Mouse (Mus musculus): ENCODE results near the gene Ddx5. TPM values are rescaled to one million over a fixed set of nuclear protein-coding genes. Genes with fewer than 3 reads are reported as not detected.

The Ddx5 gene
- 1,000 to 10,000 TPM; 1,273 to 1,361 TPM for total RNA-seq (2023)

DNA sequence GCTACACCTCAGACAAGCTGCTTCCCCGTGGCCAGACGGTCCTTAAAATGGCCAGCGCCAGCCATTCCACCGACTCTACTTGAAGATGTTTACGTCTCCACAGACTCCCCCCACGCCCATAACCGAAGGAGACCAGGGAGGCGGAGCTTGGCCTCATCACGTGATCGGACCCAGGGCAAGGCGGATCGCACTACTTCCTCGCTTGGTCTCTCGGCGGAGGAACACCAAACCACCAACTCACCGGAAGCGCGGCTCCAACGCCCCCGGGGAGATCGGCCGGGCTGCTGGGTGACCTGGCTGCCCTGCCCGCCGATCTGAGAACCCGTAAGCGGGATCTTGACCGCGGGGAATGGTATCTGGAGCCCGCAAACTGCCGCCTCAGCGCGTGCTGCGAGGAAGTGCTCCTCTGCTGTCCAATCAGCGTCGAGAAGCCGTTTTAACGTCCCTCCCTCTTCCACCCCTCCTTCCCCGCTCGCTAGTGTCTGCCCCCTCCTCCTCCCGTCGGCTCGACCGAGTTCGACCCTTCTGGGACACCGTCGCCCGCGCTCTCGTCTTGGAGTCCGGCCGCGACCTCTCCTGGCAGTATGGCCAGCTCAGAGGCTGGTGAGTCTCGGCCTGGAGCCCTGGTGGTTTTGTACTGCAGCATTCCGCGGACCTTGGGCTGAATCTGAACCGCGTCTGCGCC, at the start of gene Ddx5, which contains the start of gene Cep95:
Gene Ddx5, minus strand, starts transcription at position 411 of the 685 bp plus-strand sequence.
Gene Cep95, plus strand, starts transcription at position 478 of the 685 bp plus-strand sequence.

GRCm38 (mm10) chr11:106779388-106780088, 9.4 kb downstream of the Ddx5 start, which contains the start of gene Polg2:
Gene Polg2, minus strand, starts transcription at chr11:106779537.

GRCm38 (mm10) chr11:106751039-106752018, 37.7 kb downstream of the Ddx5 start, which contains the start of gene Milr1:
Gene Milr1, plus strand, starts transcription at chr11:106751226.

DNA sequence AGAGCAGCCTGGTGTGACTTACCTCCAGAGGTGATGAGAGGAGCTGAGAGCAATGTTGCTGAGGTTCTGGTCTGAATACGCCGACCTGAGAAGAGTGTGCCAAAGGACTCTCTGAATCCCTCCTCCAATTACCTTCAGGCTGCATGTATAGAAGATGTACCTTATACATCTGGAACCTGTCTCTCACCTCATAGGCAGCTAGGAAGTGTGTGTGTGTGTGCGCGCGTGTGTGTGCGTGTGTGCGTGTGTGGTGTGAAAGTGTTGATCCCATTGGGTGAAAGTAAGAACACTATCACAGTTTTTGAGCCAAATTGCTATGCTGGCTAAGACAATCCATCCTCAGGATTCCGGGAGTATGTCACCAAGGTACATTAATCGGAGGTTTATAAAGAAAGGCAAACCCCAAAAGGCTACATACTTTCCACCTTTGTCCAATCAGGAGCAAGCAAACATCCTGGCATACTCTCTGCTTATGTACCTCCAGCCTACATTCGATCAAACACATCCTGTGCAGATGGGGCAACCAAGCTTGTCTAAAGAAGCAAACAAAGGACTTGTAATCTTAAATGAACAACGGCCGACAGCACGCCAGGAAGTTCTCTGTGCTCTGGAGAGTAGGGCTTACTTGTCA, 38.7 kb downstream of the Ddx5 start, which contains the start of gene Pecam1:
Gene Pecam1, minus strand, starts transcription at position 508 of the 631 bp plus-strand sequence.

Other genes starting within 250 kb of the Ddx5 start
- gene Tex2, start 175.8 kb downstream of the Ddx5 start, total RNA-seq (2023) = 10 to 100 TPM; 34.2 to 39.4 TPM
- gene Pecam1, start 38.6 kb downstream of the Ddx5 start, total RNA-seq (2023) = 10 to 100 TPM in 1 of 2 experiments, 1 to 10 TPM in 1; 10.0 to 10.3 TPM
- 100 to 1,000 TPM; 118 to 125 TPM for gene Milr1, start 38.0 kb downstream of the Ddx5 start, total RNA-seq (2023)
- gene Polg2, start 9.6 kb downstream of the Ddx5 start, total RNA-seq (2023) = 10 to 100 TPM; 11.3 to 13.7 TPM
- gene Cep95, start 67 bp upstream of the Ddx5 start, total RNA-seq (2023) = 10 to 100 TPM; 19.3 to 19.5 TPM
- gene Smurf2, start 131.5 kb upstream of the Ddx5 start, total RNA-seq (2023) = 10 to 100 TPM; 35.9 to 36.1 TPM
- 100 to 1,000 TPM; 102 to 109 TPM for gene Kpna2, start 210.4 kb upstream of the Ddx5 start, total RNA-seq (2023)
- under 1 TPM; 0.37 to 0.42 TPM for gene 1810010H24Rik, start 236.5 kb upstream of the Ddx5 start, total RNA-seq (2023)